Mouse (Mus musculus) CH12.LX (cell line): ENCODE data around the gene Gm8764. TPM values are rescaled to one million over a fixed set of nuclear protein-coding genes. Genes with fewer than 3 reads are reported as not detected.
"Not testable (repeated sequence)": the region's sequence is repeated elsewhere in the genome, so short reads cannot be mapped to it uniquely, and the experiment has no call there.

Experiments
- DNase-seq: peaks from one replicate; pipeline ENCODE4 v3.0.0-alpha.2; 2013; ENCODE audit errors: extremely low read depth
- H3K27ac ChIP-seq: 2 replicates; pipeline ENCODE4 v1.5.1; 2012; ENCODE audit warnings: low read depth, mild to moderate bottlenecking, control low read depth, moderate library complexity; ENCODE audit not compliant: insufficient read depth
- H3K27me3 ChIP-seq: replicated peaks from 2 replicates; pipeline ENCODE3; 2012; ENCODE audit warnings: inconsistent platforms
- H3K36me3 ChIP-seq, 2 experiments: replicated peaks in 1 of 2; 2 replicates each; pipeline versions ENCODE3 to v1.6.1; 2012; ENCODE audit warnings: inconsistent platforms in 1 of 2, low read length in 1 of 2, mild to moderate bottlenecking in 1 of 2, mixed read lengths in 1 of 2, moderate library complexity in 1 of 2; ENCODE audit not compliant: control insufficient read depth in 1 of 2, insufficient read depth in 1 of 2
- H3K4me1 ChIP-seq, 2 experiments: 2 replicates each; pipeline ENCODE4 v1.6.1; 2012; ENCODE audit warnings: inconsistent platforms in 1 of 2, moderate library complexity in 1 of 2; ENCODE audit not compliant: insufficient read depth in 2 of 2, control insufficient read depth in 1 of 2
- H3K4me2 ChIP-seq: 2 replicates; pipeline ENCODE4 v1.6.1; 2012; ENCODE audit warnings: low read depth, mild to moderate bottlenecking, control low read depth; ENCODE audit not compliant: poor library complexity, insufficient read depth, severe bottlenecking
- H3K4me3 ChIP-seq, 3 experiments: fragments of 150-350 bp in 1 of 3; sonication (generic) in 1 of 3; replicated peaks in 1 of 3; 2 replicates each; pipeline versions ENCODE3 to v1.5.1; 2011 to 2012; ENCODE audit warnings: low read depth in 2 of 3, low read length in 2 of 3, mild to moderate bottlenecking in 2 of 3, moderate library complexity in 2 of 3, control low read depth in 1 of 3, improper control_type of control experiment in 1 of 3, inconsistent platforms in 1 of 3, mixed read lengths in 1 of 3; ENCODE audit not compliant: poor library complexity in 1 of 3
- H3K79me2 ChIP-seq: replicated peaks from 2 replicates; pipeline ENCODE4 v1.6.1; 2012; ENCODE audit warnings: mild to moderate bottlenecking, moderate library complexity; ENCODE audit not compliant: control insufficient read depth, poor library complexity, insufficient read depth, severe bottlenecking; ENCODE audit errors: extremely low read depth
- H3K9ac ChIP-seq: 2 replicates; pipeline ENCODE4 v1.6.1; 2012; ENCODE audit warnings: low read depth, mild to moderate bottlenecking, control low read depth, moderate library complexity; ENCODE audit not compliant: insufficient read depth
- H3K9me3 ChIP-seq: replicated peaks from 2 replicates; pipeline ENCODE3; 2012; ENCODE audit warnings: low read length, inconsistent platforms, mixed read lengths
- BHLHE40 ChIP-seq: IDR thresholded peaks from 2 replicates; pipeline ENCODE4 v1.6.1; 2011; ENCODE audit warnings: mild to moderate bottlenecking, low read depth, low read length, improper control_type of control experiment
- CHD1 ChIP-seq: IDR thresholded peaks from 2 replicates; pipeline ENCODE4 v1.6.1; 2012; ENCODE audit warnings: low read depth, low read length, improper control_type of control experiment, inconsistent platforms
- CTCF ChIP-seq, 2 experiments: IDR thresholded peaks in 1 of 2; conservative IDR thresholded peaks in 1 of 2; 2 replicates each; pipeline ENCODE4 v1.5.1; 2011 to 2012; ENCODE audit warnings: low read depth in 2 of 2, low read length in 2 of 2, improper control_type of control experiment in 1 of 2, inconsistent platforms in 1 of 2, mild to moderate bottlenecking in 1 of 2, moderate library complexity in 1 of 2
- E2F4 ChIP-seq: IDR thresholded peaks from 2 replicates; pipeline ENCODE4 v1.6.1; 2011; ENCODE audit warnings: low read depth, low read length, improper control_type of control experiment; ENCODE audit not compliant: insufficient replicate concordance
- ELF1 ChIP-seq: IDR thresholded peaks from 2 replicates; pipeline ENCODE4 v1.6.1; 2014; ENCODE audit warnings: low read depth, mild to moderate bottlenecking, inconsistent platforms, low read length, improper control_type of control experiment
- EP300 ChIP-seq: IDR thresholded peaks from 2 replicates; pipeline ENCODE4 v1.6.1; 2011; ENCODE audit warnings: low read length, improper control_type of control experiment
- HCFC1 ChIP-seq: IDR thresholded peaks from 2 replicates; pipeline ENCODE4 v1.6.1; 2012; ENCODE audit warnings: low read depth, mild to moderate bottlenecking, inconsistent platforms, low read length, improper control_type of control experiment
- IRF4 ChIP-seq: IDR thresholded peaks from 2 replicates; pipeline ENCODE4 v1.6.1; 2014; ENCODE audit warnings: low read depth, mild to moderate bottlenecking, inconsistent platforms, low read length, improper control_type of control experiment
- JUN ChIP-seq: IDR thresholded peaks from 2 replicates; pipeline ENCODE4 v1.6.1; 2011; ENCODE audit warnings: low read depth, mild to moderate bottlenecking, low read length, improper control_type of control experiment, moderate library complexity; ENCODE audit not compliant: insufficient read depth
- KAT2A ChIP-seq: IDR thresholded peaks from 2 replicates; pipeline ENCODE4 v1.6.1; 2012; ENCODE audit warnings: low read length, improper control_type of control experiment, inconsistent platforms; ENCODE audit not compliant: insufficient replicate concordance
- MAFK ChIP-seq: IDR thresholded peaks from 2 replicates; pipeline ENCODE4 v1.6.1; 2011; ENCODE audit warnings: low read length, improper control_type of control experiment; ENCODE audit not compliant: insufficient replicate concordance
- MAX ChIP-seq: IDR thresholded peaks from 2 replicates; pipeline ENCODE4 v1.6.1; 2011; ENCODE audit warnings: low read length, improper control_type of control experiment
- MAZ ChIP-seq: IDR thresholded peaks from 2 replicates; pipeline ENCODE4 v1.6.1; 2012; ENCODE audit warnings: low read depth, mild to moderate bottlenecking, inconsistent platforms, low read length, improper control_type of control experiment, moderate library complexity
- MEF2A ChIP-seq: IDR thresholded peaks from 2 replicates; pipeline ENCODE4 v1.6.1; 2014; ENCODE audit warnings: low read depth, mild to moderate bottlenecking, inconsistent platforms, low read length, improper control_type of control experiment, borderline replicate concordance
- MYC ChIP-seq: IDR thresholded peaks from 2 replicates; pipeline ENCODE4 v1.6.1; 2011; ENCODE audit warnings: low read depth, mild to moderate bottlenecking, improper control_type of control experiment, low read length
- NRF1 ChIP-seq: IDR thresholded peaks from 2 replicates; pipeline ENCODE4 v1.6.1; 2014; ENCODE audit warnings: low read depth, mild to moderate bottlenecking, inconsistent platforms, low read length, improper control_type of control experiment, moderate library complexity
- PAX5 ChIP-seq: IDR thresholded peaks from 2 replicates; pipeline ENCODE4 v1.6.1; 2012; ENCODE audit warnings: low read length, inconsistent platforms, mixed read lengths
- SIN3A ChIP-seq: IDR thresholded peaks from 2 replicates; pipeline ENCODE4 v1.6.1; 2012; ENCODE audit warnings: low read length, improper control_type of control experiment, inconsistent platforms
- SMC3 ChIP-seq: IDR thresholded peaks from 2 replicates; pipeline ENCODE4 v1.6.1; 2011; ENCODE audit warnings: low read depth, low read length, improper control_type of control experiment
- TBP ChIP-seq: conservative IDR thresholded peaks from 2 replicates; pipeline ENCODE4 v1.6.1; 2011; ENCODE audit warnings: low read depth, low read length, improper control_type of control experiment
- TCF12 ChIP-seq: IDR thresholded peaks from 2 replicates; pipeline ENCODE4 v1.6.1; 2014; ENCODE audit warnings: low read depth, mild to moderate bottlenecking, inconsistent platforms, low read length, improper control_type of control experiment
- UBTF ChIP-seq: IDR thresholded peaks from 2 replicates; pipeline ENCODE4 v1.6.1; 2012; ENCODE audit warnings: low read depth, mild to moderate bottlenecking, inconsistent platforms, low read length, improper control_type of control experiment, moderate library complexity
- USF2 ChIP-seq: conservative IDR thresholded peaks from 2 replicates; pipeline ENCODE4 v1.6.1; 2011; ENCODE audit warnings: low read depth, low read length, improper control_type of control experiment
- ZC3H11A ChIP-seq: IDR thresholded peaks from 2 replicates; pipeline ENCODE4 v1.6.1; 2012; ENCODE audit warnings: low read depth, mild to moderate bottlenecking, inconsistent platforms, low read length, improper control_type of control experiment
- ZNF384 ChIP-seq: IDR thresholded peaks from 2 replicates; pipeline ENCODE4 v1.6.1; 2012; ENCODE audit warnings: low read depth, low read length, improper control_type of control experiment, inconsistent platforms
- dilution Hi-C: fragments of 300-500 bp; cut with MboI; formaldehyde crosslinking; loops from 2 replicates; pipeline ENCODE4 v1.14.3; 2020; ENCODE audit warnings: low sequenced_read_pairs; ENCODE audit not compliant: extremely low pct_unique_long_range_greater_than_20kb, extremely low pct_ligation_motif_present
- in situ Hi-C: fragments of 300-500 bp; cut with MboI; formaldehyde crosslinking; loops from 3 replicates; pipeline ENCODE4 v1.14.3; 2019; ENCODE audit warnings: low sequenced_read_pairs, low pct_ligation_motif_present, low pct_unique_long_range_greater_than_20kb, mixed read lengths
- polyA plus RNA-seq: library from polyadenylated mRNA; unstranded; fragments of >175 nt; gene quantifications from 2 replicates; pipeline ENCODE4 v1.2.1, GENCODE M21; 2012; ENCODE audit warnings: low read depth; ENCODE audit not compliant: insufficient read length
- total RNA-seq, 2 experiments: library from RNA; depleted of rRNA; stranded (reverse); fragments of 300-350 nt in 1 of 2; fragments of >200 nt in 1 of 2; gene quantifications; 2 replicates each; pipeline ENCODE4 v1.2.3; 2012 to 2014

The Gm8764 gene
- total RNA-seq (2012; rRNA removed) (not detected in 2 replicates), total RNA-seq (2014; rRNA removed) (not detected in 2 replicates), polyA plus RNA-seq (not detected in 2 replicates)

DNA sequence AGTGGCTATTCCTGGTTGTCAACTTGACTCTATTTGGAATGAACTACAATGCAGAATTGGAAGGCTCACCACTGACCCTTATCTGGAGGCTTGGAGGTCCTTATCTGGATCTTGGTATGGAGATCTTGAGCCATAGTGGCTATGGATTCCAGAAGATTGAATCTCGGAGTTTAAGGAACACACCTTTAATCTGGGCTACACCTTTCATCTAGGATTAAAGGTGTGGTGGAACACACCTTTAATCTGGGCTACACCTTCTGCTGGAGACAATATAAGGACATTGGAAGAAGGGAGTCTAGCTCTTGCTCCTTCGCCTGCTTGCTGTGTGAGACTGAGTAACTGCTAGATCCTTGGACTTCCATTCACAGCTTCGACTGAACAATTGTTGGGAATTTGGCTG is at the start of gene Gm8764:
Gene Gm8764, plus strand, starts transcription at position 301 of the 400 bp plus-strand sequence.
- H3K4me3 ChIP-seq, H3K4me2 ChIP-seq, H3K4me1 ChIP-seq, H3K27ac ChIP-seq, H3K27me3 ChIP-seq, in situ Hi-C loops, H3K36me3 ChIP-seq, H3K9ac ChIP-seq, H3K79me2 ChIP-seq, DNase-seq, H3K9me3 ChIP-seq, dilution Hi-C loops: not testable (repeated sequence)

DNA sequence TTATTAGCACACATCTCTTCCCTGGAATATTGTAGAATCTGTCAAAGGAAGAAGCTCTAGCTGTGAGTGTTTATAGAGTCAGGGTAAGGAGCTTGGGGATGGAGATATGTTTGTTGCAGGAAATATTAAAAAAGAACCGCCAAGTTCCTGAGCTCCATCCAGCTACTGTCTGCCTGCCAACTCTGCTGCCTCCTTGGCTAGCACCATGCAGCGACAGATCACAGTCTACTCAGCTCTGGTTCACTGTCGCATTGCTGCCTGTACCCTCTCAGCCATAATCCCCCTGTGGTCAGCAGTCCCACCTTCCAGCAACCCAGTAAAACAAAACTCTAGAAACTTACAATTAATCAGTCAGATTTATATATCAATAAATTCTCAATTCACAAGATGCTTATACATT is 49.8 kb upstream of the Gm8764 start:
- dilution Hi-C loops: no loop called here

DNA sequence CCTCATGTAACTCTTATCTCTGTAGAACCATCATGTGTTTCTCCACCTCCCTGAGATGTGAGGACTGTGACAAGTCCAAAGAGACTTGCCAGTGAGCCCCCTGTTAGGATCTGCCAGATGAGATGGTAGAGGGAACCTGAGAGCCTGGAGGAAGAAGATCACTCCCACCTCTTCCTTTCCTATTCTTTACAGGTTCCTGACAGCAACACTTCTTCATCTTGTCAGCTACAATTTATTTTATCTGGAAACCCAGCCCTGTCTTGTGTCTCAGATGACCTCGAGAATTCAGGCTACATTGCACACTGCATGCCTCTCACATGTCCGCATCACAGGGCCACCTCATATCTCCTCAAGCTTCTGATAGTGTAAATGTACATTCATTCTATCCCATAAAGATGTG is 41.5 kb upstream of the Gm8764 start:
- in situ Hi-C loops: no loop called here
- H3K9me3 ChIP-seq: peaks cover 11% of the 10 kb centered on the region
- dilution Hi-C loops: no loop called here

More for the DNA sequence above, 49.8 kb upstream of the Gm8764 start:
- DNase-seq: no peak
- no peak for TF ChIP-seq MAFK
- no peak for TF ChIP-seq EP300
- no peak for TF ChIP-seq MYC
- no peak for TF ChIP-seq CTCF (conservative IDR thresholded peaks at IDR 0.05 in 1 of 2, IDR thresholded peaks at IDR 0.05 in 1 of 2; ENCODE audit: low read depth in 2 of 2, low read length in 2 of 2)
- TF ChIP-seq NRF1: no peak
- TF ChIP-seq JUN: no peak
- no peak for TF ChIP-seq SMC3
- no peak for TF ChIP-seq ZC3H11A
- no peak for TF ChIP-seq MAX
- TF ChIP-seq E2F4: no peak
- no peak for TF ChIP-seq TBP
- no peak for TF ChIP-seq TCF12
- TF ChIP-seq, all 38 proteins: peak for 0
- Histone ChIP-seq H3K4me3 (no peak overlapping the region), H3K9ac (no peak overlapping the region), H3K9me3 (peaks cover 19% of the 10 kb centered on the region), H3K79me2 (no peaks in the 10 kb centered on the region), H3K27ac (no peak overlapping the region), H3K4me2 (no peak overlapping the region), H3K27me3 (no peaks in the 10 kb centered on the region), H3K36me3 (no peaks in the 10 kb centered on the region), H3K4me1 (no peaks in the 10 kb centered on the region)
- in situ Hi-C loops: no loop called here

DNA sequence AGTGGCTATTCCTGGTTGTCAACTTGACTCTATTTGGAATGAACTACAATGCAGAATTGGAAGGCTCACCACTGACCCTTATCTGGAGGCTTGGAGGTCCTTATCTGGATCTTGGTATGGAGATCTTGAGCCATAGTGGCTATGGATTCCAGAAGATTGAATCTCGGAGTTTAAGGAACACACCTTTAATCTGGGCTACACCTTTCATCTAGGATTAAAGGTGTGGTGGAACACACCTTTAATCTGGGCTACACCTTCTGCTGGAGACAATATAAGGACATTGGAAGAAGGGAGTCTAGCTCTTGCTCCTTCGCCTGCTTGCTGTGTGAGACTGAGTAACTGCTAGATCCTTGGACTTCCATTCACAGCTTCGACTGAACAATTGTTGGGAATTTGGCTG is 17.1 kb upstream of the Gm8764 start, which contains the start of gene Gm21293:
Gene Gm21293, plus strand, starts transcription at position 301 of the 400 bp plus-strand sequence.
- H3K4me2 ChIP-seq, H3K27me3 ChIP-seq, H3K36me3 ChIP-seq, dilution Hi-C loops, DNase-seq, H3K4me1 ChIP-seq, in situ Hi-C loops, H3K79me2 ChIP-seq, H3K4me3 ChIP-seq, H3K9ac ChIP-seq, H3K9me3 ChIP-seq, H3K27ac ChIP-seq: not testable (repeated sequence)

More for the DNA sequence above, 41.5 kb upstream of the Gm8764 start:
- H3K27ac ChIP-seq: no peak overlapping the region
- no peaks in the 10 kb centered on the region for H3K36me3 ChIP-seq
- no peaks in the 10 kb centered on the region for H3K79me2 ChIP-seq
- no peaks in the 10 kb centered on the region for H3K27me3 ChIP-seq
- TF ChIP-seq TBP (no peak), TCF12 (no peak), USF2 (no peak), SIN3A (no peak), IRF4 (no peak), HCFC1 (no peak), EP300 (no peak), ZNF384 (no peak), BHLHE40 (no peak), ELF1 (no peak), MAZ (no peak), PAX5 (no peak), MYC (no peak), NRF1 (no peak), MEF2A (no peak), KAT2A (no peak), ZC3H11A (no peak), SMC3 (no peak), CHD1 (no peak), UBTF (no peak)
- no peak overlapping the region for H3K4me2 ChIP-seq
- H3K4me3 ChIP-seq: no peak overlapping the region
- H3K9ac ChIP-seq: no peak overlapping the region
- H3K4me1 ChIP-seq: no peaks in the 10 kb centered on the region
- no peak for DNase-seq
